In genomic region chr4:148399437-148400094, GRCm38 (mm10) we compare ENCODE assay signal across 18 mouse cellular contexts. TPM values are rescaled to one million over a fixed set of nuclear protein-coding genes. Genes with fewer than 3 reads are reported as not detected.
A peak's percentile ranks its signal among the peaks of the same experiment; 100 is the strongest.
DNase-seq lines count a peak whose midpoint lies in the region; ATAC-seq and TF ChIP-seq lines count a peak whose summit lies in the region.
"Had no signal": no experiment of that assay in that cellular context is flagged by ENCODE, and none has a peak within 500 bp of the region (broad histone marks: within the 10 kb centered on the region; RNA-seq: fewer than 3 reads in every experiment).

No protein-coding gene starts in this region.

- peak; percentile 19; the same call in 1 of the 2 replicates for TF ChIP-seq CTCF in intestine, postnatal 0 days (IDR thresholded peaks at IDR 0.05; ENCODE audit: low read depth)

- ATAC-seq in intestine, postnatal 0 days: no peak
- no peak for ATAC-seq in intestine, embryonic 15.5 days
- peak; percentile 75 for ATAC-seq in neural tube, embryonic 11.5 days (ENCODE audit: insufficient read depth, low FRiP score, low TSS enrichment)
- peak; percentile 12; the same call in 1 of the 2 replicates for ATAC-seq in hindbrain, embryonic 16.5 days
- no peak for ATAC-seq in megakaryocyte progenitor cell, adult 5-6 weeks (replicated peaks; ENCODE audit: poor library complexity)
- ATAC-seq: midbrain, embryonic 15.5 days had no signal

- H3K36me3 ChIP-seq in intestine, postnatal 0 days (ENCODE audit: control insufficient read depth, insufficient read depth): no peaks in the 10 kb centered on the region
- H3K36me3 ChIP-seq in intestine, embryonic 15.5 days: no peaks in the 10 kb centered on the region
- H3K36me3 ChIP-seq in neural tube, embryonic 11.5 days (ENCODE audit: control insufficient read depth, insufficient read depth, low read length): no peaks in the 10 kb centered on the region
- H3K36me3 ChIP-seq in hindbrain, embryonic 16.5 days (ENCODE audit: control insufficient read depth, insufficient read depth, low read length): no peaks in the 10 kb centered on the region
- H3K36me3 ChIP-seq: limb, embryonic 13.5 days; midbrain, embryonic 15.5 days had no signal

- no peak overlapping the region for H3K4me2 ChIP-seq in intestine, postnatal 0 days (replicated peaks; ENCODE audit: low read depth)
- H3K4me2 ChIP-seq in intestine, embryonic 15.5 days (replicated peaks): no peak overlapping the region
- H3K4me2 ChIP-seq in neural tube, embryonic 11.5 days (ENCODE audit: low read depth): no peak overlapping the region
- H3K4me2 ChIP-seq in hindbrain, embryonic 16.5 days (ENCODE audit: low read length): no peak overlapping the region
- H3K4me2 ChIP-seq: limb, embryonic 13.5 days; midbrain, embryonic 15.5 days had no signal

- no peaks in the 10 kb centered on the region for H3K4me1 ChIP-seq in intestine, postnatal 0 days (replicated peaks; ENCODE audit: control insufficient read depth, insufficient read depth, low read length)
- peaks cover 6% of the 10 kb centered on the region; the same call in 1 of the 2 replicates for H3K4me1 ChIP-seq in intestine, embryonic 15.5 days (replicated peaks)
- H3K4me1 ChIP-seq in neural tube, embryonic 11.5 days (ENCODE audit: control insufficient read depth, insufficient read depth, low read length): peaks cover 58% of the 10 kb centered on the region
- H3K4me1 ChIP-seq in hindbrain, embryonic 16.5 days (ENCODE audit: control insufficient read depth, insufficient read depth, low read depth, low read length): peaks cover 21% of the 10 kb centered on the region

- peak; percentile 68 for DNase-seq in neural tube, embryonic 11.5 days (ENCODE audit: low spot score)
- no peak for DNase-seq in neural tube, embryonic 10.5 days (ENCODE audit: extremely low spot score, low spot score)
- DNase-seq in adrenal gland, adult 18-20 months (ENCODE audit: low spot score in 2 of 2): no peak
- no peak for DNase-seq in urinary bladder, adult 18-20 months (ENCODE audit: low spot score in 2 of 2)
- DNase-seq: B cell, adult 2 months; cerebellum, adult 11 months; cerebellum, postnatal 25 days; gastrocnemius, postnatal 10 days; heart, postnatal 10 days; lung, postnatal 36 days; thymus, postnatal 36 days had no signal

- H3K27ac ChIP-seq in intestine, postnatal 0 days (ENCODE audit: low read depth, low read length): no peak overlapping the region
- no peak overlapping the region for H3K27ac ChIP-seq in intestine, embryonic 15.5 days
- peak overlapping the region; percentile 91 for H3K27ac ChIP-seq in neural tube, embryonic 11.5 days (ENCODE audit: low read depth, low read length)
- no peak overlapping the region for H3K27ac ChIP-seq in hindbrain, embryonic 16.5 days (ENCODE audit: low read depth, low read length)
- H3K27ac ChIP-seq: left cerebral cortex, adult 2 months; limb, embryonic 13.5 days; midbrain, embryonic 15.5 days had no signal

- H3K4me3 ChIP-seq in intestine, postnatal 0 days (ENCODE audit: low read depth, low read length): no peak overlapping the region
- no peak overlapping the region for H3K4me3 ChIP-seq in intestine, embryonic 15.5 days (replicated peaks)
- H3K4me3 ChIP-seq in neural tube, embryonic 11.5 days (ENCODE audit: low read depth, low read length): no peak overlapping the region
- no peak overlapping the region for H3K4me3 ChIP-seq in hindbrain, embryonic 16.5 days (ENCODE audit: low read length)
- H3K4me3 ChIP-seq: left cerebral cortex, adult 2 months; limb, embryonic 13.5 days; midbrain, embryonic 15.5 days had no signal

- H3K27me3 ChIP-seq in intestine, postnatal 0 days (replicated peaks; ENCODE audit: control insufficient read depth, insufficient read depth, low read length): peaks cover 14% of the 10 kb centered on the region
- H3K27me3 ChIP-seq in intestine, embryonic 15.5 days (replicated peaks): peaks cover 22% of the 10 kb centered on the region
- no peaks in the 10 kb centered on the region for H3K27me3 ChIP-seq in neural tube, embryonic 11.5 days (ENCODE audit: control insufficient read depth, insufficient read depth, low read length)
- H3K27me3 ChIP-seq in hindbrain, embryonic 16.5 days (replicated peaks; ENCODE audit: control insufficient read depth, insufficient read depth, low read length): no peaks in the 10 kb centered on the region

- 66% methylated on average over 9 of the region's 9 CpGs for WGBS in intestine, postnatal 0 days
- WGBS in intestine, embryonic 15.5 days: 58% methylated on average over 9 of the region's 9 CpGs
- 19% methylated on average over 9 of the region's 9 CpGs for WGBS in neural tube, embryonic 11.5 days
- WGBS in hindbrain, embryonic 16.5 days: 34% methylated on average over 9 of the region's 9 CpGs

- H3K9me3 ChIP-seq in intestine, postnatal 0 days (ENCODE audit: control insufficient read depth): no peaks in the 10 kb centered on the region
- no peaks in the 10 kb centered on the region for H3K9me3 ChIP-seq in intestine, embryonic 15.5 days
- H3K9me3 ChIP-seq in neural tube, embryonic 11.5 days (ENCODE audit: control insufficient read depth, low read length): no peaks in the 10 kb centered on the region
- no peaks in the 10 kb centered on the region for H3K9me3 ChIP-seq in hindbrain, embryonic 16.5 days (ENCODE audit: control insufficient read depth, low read length)
- H3K9me3 ChIP-seq: limb, embryonic 13.5 days; midbrain, embryonic 15.5 days had no signal

- no peak overlapping the region for H3K9ac ChIP-seq in intestine, postnatal 0 days (ENCODE audit: low read depth, low read length)
- H3K9ac ChIP-seq in intestine, embryonic 15.5 days: no peak overlapping the region
- H3K9ac ChIP-seq in neural tube, embryonic 11.5 days (ENCODE audit: low read length): no peak overlapping the region
- H3K9ac ChIP-seq in hindbrain, embryonic 16.5 days (ENCODE audit: low read depth, low read length): no peak overlapping the region
- H3K9ac ChIP-seq: limb, embryonic 13.5 days; midbrain, embryonic 15.5 days had no signal

RNA-seq across cellular contexts. Expression of gene Ubiad1, which starts 45.0 kb away (rescaled TPM):
- polyA plus RNA-seq in intestine, postnatal 0 days (2015; fragmentation: Nextera tagmentation; extraction: Ambion mirVana): 9.4 and 9.9 TPM in 2 replicates
- polyA plus RNA-seq in intestine, embryonic 15.5 days (2015; fragmentation: Nextera tagmentation; extraction: Ambion mirVana): 22.0 and 22.7 TPM in 2 replicates
- polyA plus RNA-seq in neural tube, embryonic 11.5 days (2014; fragmentation: Nextera tagmentation; extraction: Ambion mirVana): 17.6 and 19.0 TPM in 2 replicates
- polyA plus RNA-seq in hindbrain, embryonic 16.5 days (2015; fragmentation: Nextera tagmentation; extraction: Ambion mirVana): 19.6 and 20.6 TPM in 2 replicates
- 10.8 and 12.7 TPM in 2 replicates for total RNA-seq in megakaryocyte progenitor cell, adult 5-6 weeks (2015)
- 11.3 TPM in 2 replicates for total RNA-seq in megakaryocyte progenitor cell, adult 5-6 weeks (2017)
- 10 to 100 TPM; 21.5 to 22.4 TPM for total RNA-seq in adrenal gland, adult 18-20 months (2021)

RNA-seq across cellular contexts. Expression of gene Mtor, which starts 48.8 kb away (rescaled TPM):
- polyA plus RNA-seq in intestine, postnatal 0 days (2015; fragmentation: Nextera tagmentation; extraction: Ambion mirVana): 12.7 and 14.3 TPM in 2 replicates
- 11.6 and 12.7 TPM in 2 replicates for polyA plus RNA-seq in intestine, embryonic 15.5 days (2015; fragmentation: Nextera tagmentation; extraction: Ambion mirVana)
- polyA plus RNA-seq in neural tube, embryonic 11.5 days (2014; fragmentation: Nextera tagmentation; extraction: Ambion mirVana): 34.1 and 36.1 TPM in 2 replicates
- polyA plus RNA-seq in hindbrain, embryonic 16.5 days (2015; fragmentation: Nextera tagmentation; extraction: Ambion mirVana): 20.6 and 22.7 TPM in 2 replicates
- 23.2 and 23.5 TPM in 2 replicates for total RNA-seq in megakaryocyte progenitor cell, adult 5-6 weeks (2015)
- total RNA-seq in megakaryocyte progenitor cell, adult 5-6 weeks (2017): 14.7 and 17.9 TPM in 2 replicates
- 10 to 100 TPM; 84.3 to 87.9 TPM for total RNA-seq in adrenal gland, adult 18-20 months (2021)

Comparison
In these comparisons a context has a peak if more than half of its experiments do, and no peak if none do; other contexts are left out.
1. ATAC-seq: peak in neural tube, embryonic 11.5 days (single experiment) and hindbrain, embryonic 16.5 days (single experiment); none in intestine, postnatal 0 days (single experiment), intestine, embryonic 15.5 days (single experiment) and megakaryocyte progenitor cell, adult 5-6 weeks (single experiment).